Mouse (Mus musculus) cerebellum, adult 8-10 months (tissue): ENCODE data around the gene Sncg.
"Not testable (repeated sequence)": the region's sequence is repeated elsewhere in the genome, so short reads cannot be mapped to it uniquely, and the experiment has no call there.

ENCODE experiments used
- DNase-seq: peaks from one replicate; pipeline ENCODE4 v3.0.0; 2022

Gene Sncg

GRCm38 (mm10) chr14:34374577-34374976 lies at the start of gene Sncg:
TSS of gene Sncg (minus strand) at chr14:34374789.
- no peak for DNase-seq

GRCm38 (mm10) chr14:34421078-34421477 lies 46.5 kb upstream of the Sncg start:
- no peak for DNase-seq

DNA sequence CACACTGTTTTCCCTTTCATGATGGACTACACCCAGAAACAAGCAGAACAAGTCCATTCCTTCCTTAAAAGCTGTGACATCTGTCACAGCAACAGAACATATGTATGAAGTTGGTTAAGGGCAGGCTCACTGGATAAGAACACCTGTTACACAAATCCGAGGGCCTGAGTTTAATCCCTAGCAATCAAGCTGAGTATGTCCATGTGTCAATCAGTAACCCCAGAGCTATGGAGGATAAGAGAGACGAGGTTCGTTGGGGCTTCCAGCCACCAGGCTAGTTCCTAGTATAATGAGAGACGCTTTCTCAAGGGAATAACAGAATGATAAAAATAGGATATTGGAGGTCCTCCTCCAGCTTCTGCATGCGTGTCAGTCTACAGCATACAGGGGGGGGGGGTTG lies 42.9 kb upstream of the Sncg start:
- no peak for DNase-seq

GRCm38 (mm10) chr14:34416946-34417345 lies 42.4 kb upstream of the Sncg start:
- not testable (repeated sequence) for DNase-seq

DNA sequence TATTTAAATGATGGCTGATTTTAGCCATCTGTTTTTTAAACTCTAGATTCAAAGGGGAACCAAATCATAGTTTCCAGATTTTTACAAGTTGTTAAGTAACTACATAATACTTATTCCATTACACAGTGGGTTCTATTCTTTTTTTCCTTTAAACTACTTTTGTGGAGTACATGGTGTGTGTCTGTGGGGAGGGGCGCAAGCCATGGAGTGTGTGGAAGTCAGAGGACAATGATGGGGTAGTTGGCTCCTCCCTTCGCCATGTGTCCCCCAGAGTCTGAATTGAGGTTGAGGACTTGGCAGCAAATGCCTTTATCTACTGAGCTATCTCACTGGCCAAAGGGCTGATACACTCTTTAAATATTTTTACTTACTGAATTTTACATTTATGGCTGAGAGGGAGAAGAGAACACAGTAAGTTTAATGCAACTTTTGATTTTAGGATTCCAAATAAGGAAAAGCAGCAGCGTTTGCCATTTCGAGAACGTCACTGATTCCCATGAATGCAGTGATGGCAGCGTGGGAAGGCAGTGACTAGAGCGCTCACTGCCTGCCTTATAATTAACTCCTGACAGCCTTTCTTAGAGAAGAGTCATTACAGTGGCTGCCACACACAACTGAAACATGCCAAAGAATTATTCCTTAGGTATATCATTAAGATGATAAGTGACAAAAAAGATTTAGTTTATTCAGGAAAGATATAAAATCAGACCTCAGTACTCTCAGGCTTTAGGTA lies 37.7 kb upstream of the Sncg start:
- no peak for DNase-seq

- DNase-seq, result no peak
Measured at GRCm38 (mm10) chr14:34410716-34411115, 36.1 kb upstream of the Sncg start.

DNA sequence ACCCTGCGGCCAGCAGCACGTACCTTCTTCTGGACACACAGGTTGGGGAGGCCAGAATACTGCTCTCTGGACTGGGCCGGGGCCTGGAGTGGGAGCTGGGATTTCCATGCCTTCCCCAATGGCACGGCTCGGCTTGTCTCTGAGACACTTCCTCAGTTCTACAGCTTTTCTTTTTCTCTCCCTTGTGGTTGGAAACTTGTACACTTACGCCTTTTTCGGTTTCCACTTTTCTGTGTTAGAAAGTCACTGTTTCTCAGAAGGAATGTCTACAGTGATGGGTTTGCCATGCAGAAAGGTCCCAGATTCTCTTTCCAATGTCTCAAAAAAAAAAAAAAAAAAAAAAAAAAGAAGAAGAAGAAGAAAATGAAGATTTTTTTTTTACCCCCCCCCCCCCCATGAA lies 28.8 kb upstream of the Sncg start:
- DNase-seq, result no peak

DNA sequence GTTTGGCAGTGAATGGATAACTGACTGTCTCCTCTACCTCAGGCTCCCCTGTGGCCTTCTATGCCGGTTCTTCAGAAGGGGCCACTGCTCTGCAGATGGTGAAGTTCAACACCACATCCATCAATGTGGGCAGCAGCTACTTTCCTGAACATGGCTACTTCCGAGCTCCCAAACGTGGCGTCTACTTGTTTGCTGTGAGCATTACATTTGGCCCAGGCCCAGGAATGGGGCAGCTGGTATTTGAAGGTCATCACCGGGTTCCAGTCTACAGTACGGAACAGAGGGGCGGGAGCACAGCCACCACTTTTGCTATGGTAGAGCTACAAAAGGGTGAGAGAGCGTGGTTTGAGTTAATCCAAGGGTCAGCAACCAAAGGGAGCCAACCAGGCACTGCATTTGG lies 28.3 kb upstream of the Sncg start:
- no peak for DNase-seq

DNA sequence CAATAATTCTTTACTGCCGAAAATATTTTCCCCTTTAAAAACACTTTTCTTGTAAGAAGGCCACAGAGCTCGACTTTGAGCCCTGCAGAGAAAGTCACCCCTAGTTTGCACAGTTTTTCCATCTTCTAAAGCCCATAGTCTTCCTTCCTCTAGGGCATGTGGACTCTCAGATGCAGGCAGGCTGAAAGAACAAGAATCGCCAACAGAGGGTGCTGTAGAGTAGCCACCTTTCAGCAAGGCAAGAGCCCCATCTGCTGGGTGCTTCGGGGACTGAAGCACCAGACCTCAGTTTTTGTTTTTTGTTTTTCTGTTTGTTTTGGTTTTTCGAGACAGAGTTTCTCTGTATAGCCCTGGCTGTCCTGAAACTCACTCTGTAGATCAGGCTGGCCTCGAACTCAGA lies 26.5 kb upstream of the Sncg start:
- peak; percentile 71 for DNase-seq

GRCm38 (mm10) chr14:34400021-34400420 lies 25.4 kb upstream of the Sncg start:
- DNase-seq, result no peak

GRCm38 (mm10) chr14:34399301-34399700 lies 24.7 kb upstream of the Sncg start:
- no peak for DNase-seq

DNA sequence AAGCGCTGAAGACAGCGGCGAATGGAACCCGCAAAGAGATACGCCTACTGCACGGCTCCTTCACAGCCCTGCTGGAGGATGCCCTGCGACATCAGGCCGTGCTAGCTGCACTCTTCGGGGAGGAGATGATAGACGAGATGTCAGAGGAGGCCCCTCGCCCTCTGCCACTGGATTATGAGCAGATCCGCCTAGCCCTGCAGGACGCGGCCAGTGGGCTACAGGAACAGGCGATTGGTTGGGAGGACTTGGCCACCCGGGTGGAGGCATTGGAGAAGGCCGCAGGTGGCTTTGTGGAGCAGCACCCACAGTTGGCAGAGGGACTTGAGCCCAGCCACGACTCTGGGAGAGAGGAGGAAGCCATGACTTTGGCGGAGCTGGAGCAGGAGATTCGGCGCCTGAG lies 24.3 kb upstream of the Sncg start:
- no peak for DNase-seq

DNA sequence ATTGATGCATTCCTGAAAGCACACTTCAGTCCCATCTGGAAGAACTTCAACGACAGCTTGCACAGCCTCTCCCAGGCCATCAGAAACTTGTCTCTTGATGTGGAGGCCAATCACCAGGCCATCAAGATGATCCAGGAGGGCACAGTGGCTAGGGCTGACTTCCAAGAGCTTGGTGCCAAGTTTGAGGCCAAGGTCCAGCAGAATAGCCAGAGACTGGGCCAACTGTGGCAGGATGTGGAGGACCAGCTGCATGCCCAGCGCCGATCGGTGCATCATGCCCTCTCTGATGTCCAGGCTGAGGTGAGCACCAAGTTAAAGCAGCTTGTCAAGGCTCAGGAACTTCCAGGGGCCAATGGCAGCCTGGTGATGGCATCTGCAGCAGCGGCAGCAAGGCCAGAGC lies 23.3 kb upstream of the Sncg start:
- no peak for DNase-seq

- no peak for DNase-seq
Measured at GRCm38 (mm10) chr14:34393295-34393694, 18.7 kb upstream of the Sncg start.

DNA sequence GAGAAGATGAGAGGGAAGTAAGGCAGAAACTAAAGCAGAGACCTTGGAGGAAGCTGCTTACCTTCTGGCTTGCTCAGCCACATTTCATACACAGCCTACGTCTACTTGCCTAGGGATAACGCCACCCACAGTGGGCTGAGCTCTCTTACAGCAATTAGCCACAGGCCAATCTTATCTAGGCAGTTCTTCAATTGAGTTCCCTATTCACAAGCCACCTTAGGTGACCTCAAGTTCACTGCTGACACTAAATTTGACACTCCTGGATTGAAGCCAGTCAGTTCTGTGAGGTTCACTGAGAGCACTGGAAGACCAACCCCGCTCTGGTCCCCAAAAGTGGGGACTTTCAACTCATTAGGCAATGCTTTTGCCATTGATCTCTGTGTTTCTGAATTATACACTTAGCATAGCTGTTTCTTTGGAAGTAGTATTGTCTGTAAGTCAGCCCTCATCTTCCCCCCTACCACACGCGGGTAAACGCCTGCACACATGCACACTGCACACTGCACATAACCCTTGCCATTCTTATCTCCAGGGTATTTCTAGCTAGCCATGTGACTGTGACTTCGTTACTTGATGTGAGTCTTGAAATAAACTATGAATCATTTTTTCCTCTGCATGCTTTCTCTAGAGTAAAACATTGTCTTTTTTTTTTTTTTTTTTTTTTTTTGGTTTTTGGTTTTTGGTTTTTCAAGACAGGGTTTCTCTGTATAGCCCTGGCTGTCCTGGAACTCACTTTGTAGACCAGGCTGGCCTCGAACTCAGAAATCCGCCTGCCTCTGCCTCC lies 8.5 kb upstream of the Sncg start:
- no peak for DNase-seq

- no peak for DNase-seq
Measured at GRCm38 (mm10) chr14:34378560-34379331, 4.2 kb upstream of the Sncg start.

DNA sequence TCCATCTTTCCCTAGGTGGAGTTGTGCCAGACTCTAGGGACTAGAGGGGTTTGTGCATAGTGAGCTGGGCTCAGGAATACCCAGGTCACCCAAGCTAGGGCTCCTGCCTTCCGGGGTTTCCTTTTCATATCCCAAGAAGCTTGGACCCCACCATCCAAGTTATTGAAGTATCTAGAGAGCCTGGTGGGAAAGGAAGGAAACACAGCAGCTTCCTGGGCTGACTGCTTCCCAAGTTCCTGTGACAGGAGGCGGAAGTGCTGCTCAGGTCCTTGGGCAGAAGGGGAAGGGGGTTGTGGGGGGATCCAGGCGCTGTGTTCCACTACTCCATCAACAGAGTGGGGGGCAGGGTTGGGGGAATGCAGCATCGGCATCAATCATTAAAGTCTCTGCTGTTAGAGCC lies 2.5 kb upstream of the Sncg start:
- DNase-seq, result no peak

DNA sequence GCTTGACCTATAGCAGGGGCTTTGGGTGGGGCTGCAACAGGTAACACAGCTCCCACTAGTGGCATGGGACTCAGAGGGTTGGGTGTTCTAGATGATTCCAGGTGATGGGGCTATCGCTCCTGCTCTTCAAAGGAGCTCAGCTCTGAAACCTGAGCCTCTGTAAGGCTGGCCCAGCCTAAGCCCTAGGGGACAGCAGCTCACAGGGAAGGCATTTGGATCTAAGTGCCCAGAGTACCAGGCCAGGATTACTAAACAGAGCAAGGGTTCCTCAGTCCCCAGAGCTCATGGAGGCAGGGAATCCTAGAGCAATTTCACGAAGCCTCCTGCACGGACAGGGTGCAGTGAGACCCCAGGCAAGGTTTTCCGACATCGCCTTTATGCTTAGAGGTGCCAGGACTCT lies 1.4 kb upstream of the Sncg start:
- DNase-seq, result no peak

DNA sequence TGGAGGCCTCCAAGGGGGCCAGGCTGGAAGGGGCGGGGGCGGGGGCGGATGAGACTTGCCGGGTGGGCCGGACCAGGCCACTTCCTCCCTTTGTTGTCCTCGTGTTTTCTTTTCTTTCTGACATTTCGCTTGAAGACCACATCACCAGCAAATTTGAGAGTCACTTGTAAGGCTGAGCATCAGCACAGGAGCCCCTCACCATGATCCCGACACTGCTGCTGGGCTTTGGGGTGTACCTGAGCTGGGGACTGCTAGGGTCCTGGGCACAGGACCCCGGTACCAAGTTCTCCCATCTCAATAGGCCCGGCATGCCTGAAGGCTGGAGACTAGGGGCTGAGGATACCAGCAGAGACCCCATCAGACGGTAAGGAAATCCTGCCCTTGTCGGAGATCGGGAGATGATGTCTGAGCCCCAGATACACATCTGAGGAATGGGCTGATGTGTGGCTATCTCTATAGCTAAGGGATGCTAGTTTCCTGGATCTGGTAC lies 871 bp upstream of the Sncg start, which contains the start of gene Mmrn2:
TSS of gene Mmrn2 (plus strand) at position 51 of the 490 bp plus-strand sequence.
- DNase-seq, result no peak

DNA sequence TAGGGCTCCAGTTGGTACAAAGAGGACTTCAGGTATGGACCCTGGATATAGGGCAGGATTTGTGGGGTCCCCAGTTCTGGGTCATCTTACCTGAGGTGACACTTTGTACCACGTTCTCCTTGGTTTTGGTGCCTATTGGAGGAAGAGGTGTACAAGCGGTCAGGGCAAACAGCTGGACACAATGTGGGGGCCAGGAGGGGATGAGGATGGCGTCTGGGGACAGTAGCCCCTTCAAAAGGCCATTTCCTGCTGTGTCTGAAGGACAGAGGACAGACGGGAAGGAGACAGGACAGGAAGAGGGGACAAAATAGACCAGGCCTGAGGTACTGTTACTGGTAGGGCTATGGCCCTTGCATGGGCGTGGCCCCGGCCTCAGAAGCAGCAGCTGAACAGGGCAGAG lies 1.0 kb downstream of the Sncg start:
- no peak for DNase-seq

- peak; percentile 28 for DNase-seq
Measured at GRCm38 (mm10) chr14:34372646-34373045, 1.9 kb downstream of the Sncg start.

DNA sequence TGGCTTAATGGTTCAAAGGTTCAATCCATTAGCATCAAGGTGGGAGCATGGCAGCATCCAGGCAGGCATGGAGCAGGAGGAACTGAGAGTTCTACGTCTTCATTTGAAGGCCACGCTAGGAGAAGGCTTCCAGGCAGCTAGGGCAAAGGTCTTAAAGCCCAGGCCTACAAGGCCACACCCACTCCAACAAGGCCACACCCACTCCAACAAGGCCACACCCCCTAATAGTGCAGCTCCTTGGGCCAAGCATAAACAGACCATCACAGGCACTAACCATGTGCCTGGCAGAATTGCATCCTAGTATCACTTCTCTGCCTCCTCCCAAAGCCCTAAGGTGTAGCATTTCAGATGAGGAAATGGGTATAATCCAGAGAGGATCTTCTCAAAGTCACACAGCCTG lies 2.8 kb downstream of the Sncg start:
- DNase-seq, result no peak

GRCm38 (mm10) chr14:34370921-34371320 lies 3.7 kb downstream of the Sncg start:
- no peak for DNase-seq

DNA sequence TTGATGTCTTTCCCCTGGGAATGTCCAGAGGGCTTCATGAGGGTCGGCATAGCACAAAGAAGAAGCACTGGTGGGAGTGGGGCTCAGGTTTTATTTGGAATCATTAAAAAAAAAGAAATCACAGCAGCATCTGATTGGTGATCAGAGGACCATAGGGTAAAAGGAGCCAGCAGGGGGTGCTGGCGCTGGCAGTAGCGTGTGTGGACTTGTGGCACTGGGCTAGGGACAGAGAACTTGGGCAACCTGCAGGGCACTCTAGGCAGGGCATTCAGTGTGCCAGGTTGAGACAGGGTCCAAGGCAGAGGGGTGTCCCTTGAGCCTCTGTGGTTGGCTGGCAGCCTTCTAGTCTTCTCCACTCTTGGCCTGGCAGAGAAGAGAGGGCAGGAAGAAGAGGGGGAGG lies 4.4 kb downstream of the Sncg start:
- DNase-seq, result no peak
